Mouse (Mus musculus) forebrain, embryonic 14.5 days (tissue): ENCODE data around the gene Zbtb7a. TPM values are rescaled to one million over a fixed set of nuclear protein-coding genes. Genes with fewer than 3 reads are reported as not detected.
"Not testable (repeated sequence)": the region's sequence is repeated elsewhere in the genome, so short reads cannot be mapped to it uniquely, and the experiment has no call there.

ENCODE experiments used
- ATAC-seq: fragments of 200-750 bp; cut with Nextera tagmentation; 2 replicates; pipeline ENCODE4 v1.8.0; 2017; ENCODE audit warnings: mild to moderate bottlenecking, moderate library complexity
- DNase-seq: peaks from one replicate; pipeline ENCODE4 v3.0.0-alpha.2; 2015; ENCODE audit warnings: low spot score
- H3K27ac ChIP-seq: fragments of 300-500 bp; sonication (generic); 2 replicates; pipeline ENCODE4 v1.5.1; 2014; ENCODE audit warnings: low read depth, mild to moderate bottlenecking, control low read depth, low read length, moderate library complexity
- H3K27me3 ChIP-seq: fragments of 300-500 bp; sonication (generic); replicated peaks from 2 replicates; pipeline ENCODE4 v1.6.1; 2014; ENCODE audit warnings: low read length, control low read depth, mixed read lengths; ENCODE audit not compliant: control insufficient read depth, insufficient read depth
- H3K36me3 ChIP-seq: fragments of 300-500 bp; sonication (generic); 2 replicates; pipeline ENCODE4 v1.6.1; 2014; ENCODE audit warnings: low read length, control low read depth; ENCODE audit not compliant: control insufficient read depth, insufficient read depth
- H3K4me1 ChIP-seq: fragments of 300-500 bp; sonication (generic); 2 replicates; pipeline ENCODE4 v1.6.1; 2014; ENCODE audit warnings: antibody characterized with exemption, low read length, control low read depth; ENCODE audit not compliant: control insufficient read depth, insufficient read depth
- H3K4me2 ChIP-seq: fragments of 300-500 bp; sonication (generic); 2 replicates; pipeline ENCODE4 v1.6.1; 2014; ENCODE audit warnings: mild to moderate bottlenecking, control low read depth, low read length
- H3K4me3 ChIP-seq: fragments of 300-500 bp; sonication (generic); 2 replicates; pipeline ENCODE4 v1.5.1; 2014; ENCODE audit warnings: low read depth, low read length, control low read depth
- H3K9ac ChIP-seq: fragments of 300-500 bp; sonication (generic); 2 replicates; pipeline ENCODE4 v1.6.1; 2014; ENCODE audit warnings: mild to moderate bottlenecking, low read length, control low read depth, moderate library complexity
- H3K9me3 ChIP-seq: fragments of 300-500 bp; sonication (generic); replicated peaks from 2 replicates; pipeline ENCODE4 v1.6.1; 2016; ENCODE audit warnings: low read length, control low read depth, mixed read lengths; ENCODE audit not compliant: control insufficient read depth
- WGBS: fragments of 180-500 bp; shearing (Covaris S2); extraction: QIAGEN DNeasy Blood & Tissue Kit; methylation state at CpG from one replicate; pipeline ENCODE4 v1.1.7; 2014; 5-methylcytosine and 5-hydroxymethylcytosine counted together
- polyA plus RNA-seq: library from polyadenylated mRNA; unstranded; fragments of >200 nt; fragmentation: Nextera tagmentation; extraction: Ambion mirVana; gene quantifications from 2 replicates; pipeline ENCODE4 v1.2.1, GENCODE M21; 2014

The Zbtb7a gene
- polyA plus RNA-seq, 1 experiment from 2014 or later, result 6.2 TPM

GRCm38 (mm10) chr10:81178927-81179326 lies 43.9 kb downstream of the Zbtb7a start:
- DNase-seq (no peak), ATAC-seq (no peak)
- Histone ChIP-seq H3K9me3 (no peaks in the 10 kb centered on the region), H3K9ac (no peak overlapping the region), H3K4me3 (no peak overlapping the region), H3K27ac (no peak overlapping the region), H3K27me3 (no peaks in the 10 kb centered on the region), H3K4me1 (peaks cover 18% of the 10 kb centered on the region), H3K4me2 (no peak overlapping the region), H3K36me3 (peaks cover 52% of the 10 kb centered on the region)
- WGBS, result 93% methylated on average over 11 of the region's 11 CpGs

- DNase-seq, result no peak
- no peak overlapping the region for H3K4me3 ChIP-seq
- H3K27me3 ChIP-seq, result no peaks in the 10 kb centered on the region
- H3K9ac ChIP-seq, result no peak overlapping the region
- peaks cover 59% of the 10 kb centered on the region for H3K36me3 ChIP-seq
- WGBS, result 90% methylated on average over 32 of the region's 32 CpGs
- H3K9me3 ChIP-seq, result no peaks in the 10 kb centered on the region
- H3K27ac ChIP-seq, result no peak overlapping the region
- H3K4me2 ChIP-seq, result no peak overlapping the region
- ATAC-seq, result no peak
- peaks cover 12% of the 10 kb centered on the region for H3K4me1 ChIP-seq
These were observed 44.7 kb downstream of the Zbtb7a start for GRCm38 (mm10) chr10:81179451-81180342.

GRCm38 (mm10) chr10:81180946-81181345 lies 45.9 kb downstream of the Zbtb7a start:
- no peaks in the 10 kb centered on the region for H3K27me3 ChIP-seq
- H3K27ac ChIP-seq, result no peak overlapping the region
- peaks cover 6% of the 10 kb centered on the region for H3K4me1 ChIP-seq
- no peak overlapping the region for H3K4me3 ChIP-seq
- DNase-seq, result no peak
- peaks cover 69% of the 10 kb centered on the region for H3K36me3 ChIP-seq
- no peak overlapping the region for H3K4me2 ChIP-seq
- no peaks in the 10 kb centered on the region for H3K9me3 ChIP-seq
- ATAC-seq, result no peak
- WGBS, result 97% methylated on average over 13 of the region's 13 CpGs
- no peak overlapping the region for H3K9ac ChIP-seq

- H3K9me3 ChIP-seq, H3K9ac ChIP-seq, H3K27me3 ChIP-seq, H3K4me2 ChIP-seq, H3K4me3 ChIP-seq, DNase-seq, ATAC-seq, H3K4me1 ChIP-seq: not testable (repeated sequence)
- 77% methylated on average over 12 of the region's 12 CpGs for WGBS
- peaks cover 76% of the 10 kb centered on the region for H3K36me3 ChIP-seq
- 0 out of 2 replicates have a peak overlapping the region, but pooled peaks have one; percentile 39 for H3K27ac ChIP-seq
These were observed 46.8 kb downstream of the Zbtb7a start for GRCm38 (mm10) chr10:81181860-81182259.

GRCm38 (mm10) chr10:81182336-81183333 lies 47.6 kb downstream of the Zbtb7a start, which contains the start of gene Dapk3:
Gene Dapk3, plus strand, starts transcription at chr10:81183005.
- peak within 1 kb of the TSS; percentile 61 for H3K4me2 ChIP-seq
- DNase-seq (peak; percentile 100), ATAC-seq (peak; percentile 94)
- peaks cover 77% of the 10 kb centered on the region for H3K36me3 ChIP-seq
- H3K9me3 ChIP-seq, result no peaks in the 10 kb centered on the region
- peaks cover 2% of the 10 kb centered on the region for H3K4me1 ChIP-seq
- WGBS, result 3% methylated on average over 53 of the region's 53 CpGs
- peak within 1 kb of the TSS; percentile 86 for H3K27ac ChIP-seq
- no peaks in the 10 kb centered on the region for H3K27me3 ChIP-seq
- H3K9ac ChIP-seq, result peak within 1 kb of the TSS; percentile 78
- peak within 1 kb of the TSS; percentile 60 for H3K4me3 ChIP-seq

GRCm38 (mm10) chr10:81183805-81184204 lies 48.8 kb downstream of the Zbtb7a start, which contains the start of gene 4930442H23Rik:
Gene 4930442H23Rik, minus strand, starts transcription at chr10:81183849.
- WGBS, result 87% methylated on average over 5 of the region's 5 CpGs
- DNase-seq, result no peak
- no peaks in the 10 kb centered on the region for H3K27me3 ChIP-seq
- H3K4me3 ChIP-seq, result peak within 1 kb of the TSS; percentile 60
- H3K27ac ChIP-seq, result peak within 1 kb of the TSS; percentile 86
- no peaks in the 10 kb centered on the region for H3K9me3 ChIP-seq
- no peaks in the 10 kb centered on the region for H3K4me1 ChIP-seq
- peak within 1 kb of the TSS; percentile 78 for H3K9ac ChIP-seq
- no peak for ATAC-seq
- peaks cover 65% of the 10 kb centered on the region for H3K36me3 ChIP-seq
- peak within 1 kb of the TSS; percentile 61 for H3K4me2 ChIP-seq

GRCm38 (mm10) chr10:81184765-81185164 lies 49.7 kb downstream of the Zbtb7a start:
- 63% methylated on average over 4 of the region's 4 CpGs for WGBS
- no peaks in the 10 kb centered on the region for H3K9me3 ChIP-seq
- ATAC-seq, result no peak
- no peaks in the 10 kb centered on the region for H3K27me3 ChIP-seq
- H3K36me3 ChIP-seq, result peaks cover 58% of the 10 kb centered on the region
- H3K4me3 ChIP-seq, result no peak overlapping the region
- no peak for DNase-seq
- no peak overlapping the region for H3K4me2 ChIP-seq
- H3K4me1 ChIP-seq, result no peaks in the 10 kb centered on the region
- no peak overlapping the region for H3K27ac ChIP-seq
- H3K9ac ChIP-seq, result no peak overlapping the region

GRCm38 (mm10) chr10:81187161-81187560 lies 52.1 kb downstream of the Zbtb7a start:
- no peak overlapping the region for H3K9ac ChIP-seq
- no peaks in the 10 kb centered on the region for H3K9me3 ChIP-seq
- peaks cover 3% of the 10 kb centered on the region for H3K4me1 ChIP-seq
- H3K36me3 ChIP-seq, result peaks cover 51% of the 10 kb centered on the region
- H3K4me2 ChIP-seq, result no peak overlapping the region
- no peaks in the 10 kb centered on the region for H3K27me3 ChIP-seq
- ATAC-seq (no peak), DNase-seq (no peak)
- WGBS, result 91% methylated on average over 9 of the region's 9 CpGs
- no peak overlapping the region for H3K4me3 ChIP-seq
- H3K27ac ChIP-seq, result no peak overlapping the region
